Mouse (Mus musculus) midbrain, postnatal 0 days (tissue): ENCODE results near the gene 4930568D16Rik. TPM values are rescaled to one million over a fixed set of nuclear protein-coding genes. Genes with fewer than 3 reads are reported as not detected.

ENCODE experiments used
- ATAC-seq: fragments of 200-750 bp; cut with Nextera tagmentation; 2 replicates; pipeline ENCODE4 v1.8.0; 2017; ENCODE audit warnings: moderate number of reproducible peaks, mild to moderate bottlenecking, moderate TSS enrichment, moderate library complexity; ENCODE audit not compliant: low FRiP score
- DNase-seq: peaks from one replicate; pipeline ENCODE4 v3.0.0-alpha.2; 2015; ENCODE audit warnings: low spot score
- H3K27ac ChIP-seq: fragments of 300-500 bp; sonication (generic); 2 replicates; pipeline ENCODE4 v1.5.1; 2014; ENCODE audit warnings: low read depth, mild to moderate bottlenecking, low read length, mixed read lengths
- H3K27me3 ChIP-seq: fragments of 300-500 bp; sonication (generic); 2 replicates; pipeline ENCODE4 v1.6.1; 2014; ENCODE audit warnings: low read length, control low read depth, mixed read lengths; ENCODE audit not compliant: insufficient read depth
- H3K36me3 ChIP-seq: fragments of 300-500 bp; sonication (generic); 2 replicates; pipeline ENCODE4 v1.6.1; 2014; ENCODE audit warnings: low read length, control low read depth, mixed read lengths; ENCODE audit not compliant: insufficient read depth
- H3K4me1 ChIP-seq: fragments of 300-500 bp; sonication (generic); 2 replicates; pipeline ENCODE4 v1.6.1; 2014; ENCODE audit warnings: mild to moderate bottlenecking, control low read depth, antibody characterized with exemption, low read length, mixed read lengths; ENCODE audit not compliant: insufficient read depth
- H3K4me2 ChIP-seq: fragments of 300-500 bp; sonication (generic); 2 replicates; pipeline ENCODE4 v1.6.1; 2014; ENCODE audit warnings: low read depth, mild to moderate bottlenecking, low read length, mixed read lengths; ENCODE audit not compliant: poor library complexity, severe bottlenecking
- H3K4me3 ChIP-seq: fragments of 300-500 bp; sonication (generic); 2 replicates; pipeline ENCODE4 v1.5.1; 2014; ENCODE audit warnings: low read depth, mild to moderate bottlenecking, low read length, moderate library complexity
- H3K9ac ChIP-seq: fragments of 300-500 bp; sonication (generic); replicated peaks from 2 replicates; pipeline ENCODE4 v1.6.1; 2014; ENCODE audit warnings: mild to moderate bottlenecking, low read length, moderate library complexity, mixed read lengths; ENCODE audit not compliant: poor library complexity, severe bottlenecking
- H3K9me3 ChIP-seq: fragments of 300-500 bp; sonication (generic); 2 replicates; pipeline ENCODE4 v1.6.1; 2016; ENCODE audit warnings: low read length, control low read depth
- CTCF ChIP-seq: IDR thresholded peaks from 2 replicates; pipeline ENCODE4 v1.5.1; 2016; ENCODE audit warnings: antibody characterized with exemption, mild to moderate bottlenecking
- whole genome bisulfite sequencing: fragments of 180-500 bp; shearing (Covaris S2); extraction: QIAGEN DNeasy Blood & Tissue Kit; methylation state at CpG from one replicate; pipeline ENCODE4 v1.1.7; 2014; 5-methylcytosine and 5-hydroxymethylcytosine counted together
- polyA plus RNA-seq: library from polyadenylated mRNA; unstranded; fragments of >200 nt; fragmentation: Nextera tagmentation; extraction: Ambion mirVana; gene quantifications from 2 replicates; pipeline ENCODE4 v1.2.1, GENCODE M21; 2015
- total RNA-seq: library from RNA; depleted of rRNA; stranded (reverse); fragments of >200 nt; gene quantifications from 2 replicates; pipeline ENCODE4 v1.2.3, GENCODE M21; 2014

4930568D16Rik gene
- total and polyA plus RNA-seq, 2 experiments from 2014 or later = not detected

GRCm38 (mm10) chr2:35409466-35409865, 41.9 kb upstream of the 4930568D16Rik start:
- ATAC-seq = no peak
- no peak for DNase-seq
- no peaks in the 10 kb centered on the region for H3K4me1 ChIP-seq

GRCm38 (mm10) chr2:35408409-35409110, 41.0 kb upstream of the 4930568D16Rik start:
- ATAC-seq (no peak), DNase-seq (no peak)
- Histone ChIP-seq H3K4me2 (no peak overlapping the region), H3K36me3 (no peaks in the 10 kb centered on the region), H3K9ac (no peak overlapping the region), H3K9me3 (no peaks in the 10 kb centered on the region), H3K27ac (no peak overlapping the region), H3K4me1 (no peaks in the 10 kb centered on the region), H3K4me3 (no peak overlapping the region), H3K27me3 (no peaks in the 10 kb centered on the region)
- WGBS = 75% methylated on average over 5 of the region's 5 CpGs
- no peak for TF ChIP-seq CTCF

More at GRCm38 (mm10) chr2:35409466-35409865, 41.9 kb upstream of the 4930568D16Rik start:
- H3K4me2 ChIP-seq = no peak overlapping the region
- H3K27ac ChIP-seq = no peak overlapping the region
- no peak for TF ChIP-seq CTCF
- WGBS = 87% methylated on average over 6 of the region's 6 CpGs
- no peaks in the 10 kb centered on the region for H3K9me3 ChIP-seq
- no peak overlapping the region for H3K9ac ChIP-seq
- H3K4me3 ChIP-seq = no peak overlapping the region
- no peaks in the 10 kb centered on the region for H3K27me3 ChIP-seq
- no peaks in the 10 kb centered on the region for H3K36me3 ChIP-seq

GRCm38 (mm10) chr2:35407878-35408277, 40.3 kb upstream of the 4930568D16Rik start:
- no peak overlapping the region for H3K27ac ChIP-seq
- DNase-seq (no peak), ATAC-seq (no peak)
- no peaks in the 10 kb centered on the region for H3K9me3 ChIP-seq
- no peak overlapping the region for H3K4me3 ChIP-seq
- H3K36me3 ChIP-seq = no peaks in the 10 kb centered on the region
- no peak overlapping the region for H3K9ac ChIP-seq
- 78% methylated on average over 7 of the region's 7 CpGs for WGBS
- H3K4me2 ChIP-seq = no peak overlapping the region
- H3K27me3 ChIP-seq = no peaks in the 10 kb centered on the region
- no peaks in the 10 kb centered on the region for H3K4me1 ChIP-seq
- no peak for TF ChIP-seq CTCF

GRCm38 (mm10) chr2:35407266-35407665, 39.7 kb upstream of the 4930568D16Rik start:
- DNase-seq = no peak
- no peak for ATAC-seq
- no peak overlapping the region for H3K27ac ChIP-seq
- H3K9me3 ChIP-seq = no peaks in the 10 kb centered on the region
- no peak for TF ChIP-seq CTCF
- 82% methylated on average over 5 of the region's 6 CpGs for WGBS
- no peak overlapping the region for H3K4me2 ChIP-seq
- H3K4me1 ChIP-seq = no peaks in the 10 kb centered on the region
- no peak overlapping the region for H3K4me3 ChIP-seq
- no peaks in the 10 kb centered on the region for H3K27me3 ChIP-seq
- H3K36me3 ChIP-seq = no peaks in the 10 kb centered on the region
- no peak overlapping the region for H3K9ac ChIP-seq

- Histone ChIP-seq H3K4me2 (no peak overlapping the region), H3K4me1 (no peaks in the 10 kb centered on the region), H3K9ac (no peak overlapping the region), H3K9me3 (no peaks in the 10 kb centered on the region), H3K27ac (no peak overlapping the region), H3K4me3 (no peak overlapping the region), H3K27me3 (no peaks in the 10 kb centered on the region), H3K36me3 (no peaks in the 10 kb centered on the region)
- TF ChIP-seq CTCF = no peak
- DNase-seq = no peak
- ATAC-seq = no peak
- WGBS = 78% methylated on average over 1 of the region's 1 CpGs
Observed at GRCm38 (mm10) chr2:35406611-35407010, 39.1 kb upstream of the 4930568D16Rik start.

- Histone ChIP-seq H3K4me2 (no peak overlapping the region), H3K36me3 (no peaks in the 10 kb centered on the region), H3K27ac (no peak overlapping the region), H3K9me3 (no peaks in the 10 kb centered on the region), H3K9ac (no peak overlapping the region), H3K4me3 (no peak overlapping the region), H3K4me1 (no peaks in the 10 kb centered on the region), H3K27me3 (no peaks in the 10 kb centered on the region)
- DNase-seq (no peak), ATAC-seq (no peak)
- no peak for TF ChIP-seq CTCF
- WGBS = 91% methylated on average over 16 of the region's 16 CpGs
Observed at GRCm38 (mm10) chr2:35402391-35402790, 34.9 kb upstream of the 4930568D16Rik start.
